Mouse (Mus musculus) lung, postnatal 0 days (tissue): ENCODE measurements at regions not wholly inside any gene's neighbourhood (a gene's known extent, or its start where the extent isn't known, plus 50 kb on each side); places are given as distances from the start of the nearest gene placed in this dataset.

ENCODE experiments used
- CTCF ChIP-seq: IDR thresholded peaks from 2 replicates; pipeline ENCODE4 v1.5.1; 2016; ENCODE audit warnings: antibody characterized with exemption, mild to moderate bottlenecking
- EP300 ChIP-seq: IDR thresholded peaks from 2 replicates; pipeline ENCODE4 v1.6.1; 2016; ENCODE audit warnings: antibody characterized with exemption, mild to moderate bottlenecking, control low read depth

GRCm38 (mm10) chr16:95917635-95918407 is 72.9 kb downstream of the Psmg1 start:
- no peak for TF ChIP-seq CTCF
- TF ChIP-seq EP300: no peak
